Mouse (Mus musculus): Measurements from ENCODE around the gene Mid1. TPM values are rescaled to one million over a fixed set of nuclear protein-coding genes. Genes with fewer than 3 reads are reported as not detected.

Gene Mid1
- polyA plus RNA-seq, 1 experiment from 2014 or later = 12.0 TPM

DNA sequence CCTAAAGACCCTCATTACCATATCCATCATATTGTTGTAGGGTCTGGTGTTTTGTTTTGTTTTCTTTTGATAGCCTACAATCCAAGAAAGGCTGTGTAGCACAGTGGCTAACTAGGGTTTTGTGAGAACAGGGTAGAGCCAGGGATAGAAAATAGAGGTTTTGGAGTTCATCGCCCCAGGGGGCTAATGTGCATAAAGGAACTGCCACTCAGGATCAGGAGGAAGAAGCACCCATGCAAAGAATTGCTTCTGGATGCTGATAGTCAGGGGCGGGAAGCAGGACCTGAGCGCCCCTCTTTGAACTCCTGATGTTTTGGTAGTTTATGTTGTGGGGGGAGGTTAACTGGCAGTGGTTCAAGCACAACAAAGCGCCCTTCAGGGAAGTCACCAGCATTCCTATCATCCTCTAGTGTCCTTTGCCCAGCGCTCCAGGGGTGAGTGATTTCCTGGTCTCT, 221.1 kb downstream of the Mid1 start:
- DNase-seq (ENCODE audit: low spot score) = no peak
- H3K27me3 ChIP-seq (ENCODE audit: insufficient read depth, poor library complexity, severe bottlenecking) = no peaks in the 10 kb centered on the region; the same call in 1 of the 2 replicates
- 23% methylated on average over 5 of the region's 5 CpGs for WGBS
- 0 out of 2 replicates have a peak, but pooled peaks cover 6% of the 10 kb centered on the region for H3K4me1 ChIP-seq
- H3K4me3 ChIP-seq = no peak overlapping the region
- H3K27ac ChIP-seq = no peak overlapping the region
- H3K9me3 ChIP-seq = no peaks in the 10 kb centered on the region
- H3K36me3 ChIP-seq = no peaks in the 10 kb centered on the region

DNA sequence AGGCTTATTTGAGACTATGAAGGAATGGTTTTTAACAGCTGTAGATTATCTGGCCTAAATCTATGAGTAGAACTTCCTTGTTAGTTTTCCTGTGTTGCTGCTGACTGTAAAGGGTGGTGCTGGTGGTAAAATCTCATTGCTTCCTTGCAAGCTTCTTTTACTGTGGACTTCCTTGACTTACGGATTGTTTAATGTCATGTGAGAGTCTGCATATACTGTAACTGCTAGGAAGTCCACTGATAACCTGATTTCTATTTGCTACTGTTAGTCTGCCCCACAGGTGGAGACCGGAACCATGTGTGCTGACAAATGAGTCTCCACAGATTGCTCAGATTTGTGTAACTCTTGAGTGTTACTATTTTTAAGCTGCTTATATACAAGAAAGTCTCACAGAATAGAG, 224.9 kb downstream of the Mid1 start:
- Histone ChIP-seq H3K4me1 (0 out of 2 replicates have a peak, but pooled peaks cover 6% of the 10 kb centered on the region), H3K27me3 (ENCODE audit: insufficient read depth, poor library complexity, severe bottlenecking) (peaks cover 5% of the 10 kb centered on the region; the same call in 1 of the 2 replicates), H3K9me3 (no peaks in the 10 kb centered on the region), H3K27ac (no peak overlapping the region), H3K36me3 (no peaks in the 10 kb centered on the region), H3K4me3 (no peak overlapping the region)
- no peak for DNase-seq (ENCODE audit: low spot score)
- WGBS = 65% methylated on average over 2 of the region's 2 CpGs

DNA sequence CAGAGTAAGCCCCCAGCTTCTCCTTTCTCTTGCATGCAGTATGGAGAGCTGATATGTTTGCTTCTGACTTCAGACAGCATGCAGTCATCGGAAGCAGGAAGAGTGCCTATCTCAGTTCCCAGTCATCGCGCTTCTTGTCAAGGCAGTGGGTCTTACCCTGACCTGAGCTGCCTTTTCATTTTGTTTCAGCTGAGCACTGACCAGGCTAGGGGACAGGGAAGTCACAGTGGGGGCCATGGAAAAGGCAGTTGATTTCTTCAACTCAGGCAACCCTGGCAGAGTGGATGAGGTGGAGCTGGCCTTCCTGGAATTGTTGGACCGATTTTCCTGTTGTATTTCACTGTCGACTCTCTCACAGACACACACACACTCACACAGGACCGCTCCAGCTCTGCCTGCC, 230.7 kb downstream of the Mid1 start:
- 57% methylated on average over 6 of the region's 6 CpGs for WGBS
- DNase-seq (ENCODE audit: low spot score) = no peak
- no peaks in the 10 kb centered on the region for H3K9me3 ChIP-seq
- H3K4me3 ChIP-seq = peak overlapping the region; percentile 8; the same call in 1 of the 2 replicates
- 0 out of 2 replicates have a peak overlapping the region, but pooled peaks have one; percentile 22 for H3K27ac ChIP-seq
- H3K36me3 ChIP-seq = no peaks in the 10 kb centered on the region
- H3K27me3 ChIP-seq (ENCODE audit: insufficient read depth, poor library complexity, severe bottlenecking) = peaks cover 11% of the 10 kb centered on the region; the same call in 1 of the 2 replicates
- no peaks in the 10 kb centered on the region; the same call in 1 of the 2 replicates for H3K4me1 ChIP-seq

DNA sequence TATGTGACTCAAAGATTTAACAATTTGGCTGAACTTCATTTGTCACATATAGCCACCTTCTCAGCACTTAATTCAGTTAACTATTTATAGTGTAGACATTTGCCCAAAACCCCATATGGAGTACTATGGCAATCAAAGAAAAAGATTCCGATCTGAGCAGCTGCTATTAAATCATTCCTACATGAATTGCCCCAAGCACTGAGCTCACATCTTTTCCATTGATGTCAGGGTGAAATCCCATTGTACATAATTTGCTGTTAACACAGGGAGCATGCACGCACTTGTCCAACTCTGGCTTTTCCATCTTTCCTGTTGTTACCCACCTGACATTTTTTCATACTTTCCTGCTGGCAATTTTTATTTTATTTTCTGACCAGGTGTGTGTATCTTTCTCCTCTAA, 237.5 kb downstream of the Mid1 start:
- no peaks in the 10 kb centered on the region for H3K4me1 ChIP-seq
- H3K9me3 ChIP-seq = no peaks in the 10 kb centered on the region
- WGBS = 85% methylated on average over 2 of the region's 2 CpGs
- H3K36me3 ChIP-seq = 0 out of 2 replicates have a peak, but pooled peaks cover 6% of the 10 kb centered on the region
- peaks cover 8% of the 10 kb centered on the region; the same call in 1 of the 2 replicates for H3K27me3 ChIP-seq (ENCODE audit: insufficient read depth, poor library complexity, severe bottlenecking)
- H3K4me3 ChIP-seq = no peak overlapping the region
- no peak overlapping the region for H3K27ac ChIP-seq
- no peak for DNase-seq (ENCODE audit: low spot score)

DNA sequence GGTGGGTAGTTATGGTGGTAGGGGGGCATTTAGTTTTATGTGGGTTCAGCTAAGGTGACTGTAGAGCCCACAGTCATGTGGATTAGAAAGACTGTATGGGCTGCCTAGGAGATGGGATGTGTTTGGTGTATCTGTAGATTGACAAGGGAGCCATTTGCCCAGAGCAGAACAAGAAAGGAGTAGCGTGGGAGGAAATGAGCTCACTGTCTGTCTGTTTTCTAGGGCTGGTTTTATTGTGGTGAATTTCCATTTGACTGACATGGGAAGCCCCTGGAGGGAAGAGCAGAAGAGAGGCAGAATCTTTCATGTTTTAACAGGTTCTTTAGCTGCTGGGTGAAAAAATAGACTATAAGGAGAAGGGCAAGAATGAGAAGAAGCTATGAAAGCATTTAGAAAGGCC, 238.4 kb downstream of the Mid1 start:
- H3K27ac ChIP-seq = no peak overlapping the region
- no peak for DNase-seq (ENCODE audit: low spot score)
- peaks cover 9% of the 10 kb centered on the region; the same call in 1 of the 2 replicates for H3K27me3 ChIP-seq (ENCODE audit: insufficient read depth, poor library complexity, severe bottlenecking)
- H3K4me3 ChIP-seq = no peak overlapping the region
- H3K9me3 ChIP-seq = no peaks in the 10 kb centered on the region
- H3K4me1 ChIP-seq = no peaks in the 10 kb centered on the region
- 52% methylated on average over 1 of the region's 1 CpGs for WGBS
- 0 out of 2 replicates have a peak, but pooled peaks cover 7% of the 10 kb centered on the region for H3K36me3 ChIP-seq

DNA sequence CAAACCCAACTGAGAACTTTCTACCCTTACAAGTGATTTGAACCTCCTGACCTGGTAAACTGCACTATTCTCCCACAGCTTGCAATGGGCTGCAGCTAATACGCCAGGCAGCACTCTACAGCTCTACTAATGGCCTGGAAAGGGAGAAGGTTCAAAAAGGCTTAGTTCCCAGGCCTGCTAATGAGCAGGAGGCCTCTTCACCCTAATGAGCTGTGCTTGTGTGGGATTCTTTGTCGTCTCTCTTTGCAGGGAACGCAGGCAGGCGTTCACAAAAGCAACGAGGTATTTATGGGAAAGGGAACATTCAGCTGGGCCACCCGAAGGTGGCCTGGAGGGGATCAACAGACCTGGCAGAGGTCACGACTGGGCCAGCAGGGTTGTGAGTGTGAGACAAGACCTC, 240.6 kb downstream of the Mid1 start:
- no peak for DNase-seq (ENCODE audit: low spot score)

DNA sequence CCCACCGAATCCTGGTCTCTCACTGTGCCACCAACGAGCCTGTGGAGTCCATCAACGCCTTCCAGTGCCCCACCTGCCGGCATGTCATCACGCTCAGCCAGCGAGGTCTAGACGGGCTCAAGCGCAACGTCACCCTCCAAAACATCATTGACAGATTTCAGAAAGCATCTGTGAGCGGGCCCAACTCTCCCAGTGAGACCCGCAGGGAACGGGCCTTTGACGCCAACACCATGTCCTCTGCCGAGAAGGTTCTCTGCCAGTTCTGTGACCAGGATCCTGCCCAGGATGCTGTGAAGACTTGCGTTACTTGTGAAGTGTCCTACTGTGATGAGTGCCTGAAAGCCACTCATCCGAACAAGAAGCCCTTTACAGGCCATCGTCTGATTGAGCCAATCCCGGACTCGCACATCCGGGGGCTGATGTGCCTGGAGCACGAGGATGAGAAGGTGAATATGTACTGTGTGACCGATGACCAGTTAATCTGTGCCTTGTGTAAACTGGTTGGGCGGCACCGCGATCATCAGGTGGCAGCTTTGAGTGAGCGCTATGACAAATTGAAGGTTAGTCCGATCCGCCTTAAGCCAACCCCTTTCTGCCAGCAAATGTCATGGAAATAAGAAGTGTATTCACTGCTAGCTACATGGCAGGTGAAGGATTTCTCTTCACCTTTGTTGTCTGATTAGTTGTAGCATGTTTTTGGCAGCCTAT, 242.3 kb downstream of the Mid1 start:
- Histone ChIP-seq H3K27me3 (ENCODE audit: insufficient read depth, poor library complexity, severe bottlenecking) (peaks cover 9% of the 10 kb centered on the region; the same call in 1 of the 2 replicates), H3K36me3 (0 out of 2 replicates have a peak, but pooled peaks cover 7% of the 10 kb centered on the region), H3K4me1 (no peaks in the 10 kb centered on the region), H3K4me3 (no peak overlapping the region), H3K9me3 (no peaks in the 10 kb centered on the region), H3K27ac (no peak overlapping the region)
- no peak for DNase-seq (ENCODE audit: low spot score)
- 79% methylated on average over 28 of the region's 28 CpGs for WGBS

More for the DNA sequence above, 240.6 kb downstream of the Mid1 start:
- Histone ChIP-seq H3K27ac (no peak overlapping the region; the same call in 1 of the 2 replicates), H3K27me3 (ENCODE audit: insufficient read depth, poor library complexity, severe bottlenecking) (peaks cover 9% of the 10 kb centered on the region; the same call in 1 of the 2 replicates), H3K9me3 (no peaks in the 10 kb centered on the region), H3K4me1 (no peaks in the 10 kb centered on the region), H3K36me3 (0 out of 2 replicates have a peak, but pooled peaks cover 7% of the 10 kb centered on the region), H3K4me3 (no peak overlapping the region)
- 32% methylated on average over 7 of the region's 7 CpGs for WGBS

DNA sequence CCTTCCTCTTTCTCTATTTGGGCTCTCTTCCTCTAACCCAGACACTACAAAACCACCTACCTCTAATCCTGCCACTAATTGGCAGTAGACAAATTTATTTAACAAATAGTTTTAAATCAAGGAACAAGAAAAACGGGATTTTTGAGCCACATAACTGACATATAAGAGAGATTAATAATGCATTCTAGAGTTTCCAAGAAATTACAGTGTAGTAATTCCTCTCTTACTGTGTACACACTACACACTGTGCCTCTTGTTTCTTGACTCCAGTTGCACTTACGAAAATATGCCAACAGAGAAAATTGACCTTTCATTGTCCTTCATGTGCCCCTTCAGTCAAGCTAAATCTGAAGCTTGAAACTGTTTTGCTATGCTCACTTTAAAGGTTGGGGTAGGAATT, 245.9 kb downstream of the Mid1 start:
- Histone ChIP-seq H3K27ac (no peak overlapping the region), H3K36me3 (0 out of 2 replicates have a peak, but pooled peaks cover 7% of the 10 kb centered on the region), H3K27me3 (ENCODE audit: insufficient read depth, poor library complexity, severe bottlenecking) (peaks cover 13% of the 10 kb centered on the region), H3K4me1 (0 out of 2 replicates have a peak, but pooled peaks cover 1% of the 10 kb centered on the region), H3K4me3 (no peak overlapping the region), H3K9me3 (no peaks in the 10 kb centered on the region)
- no peak for DNase-seq (ENCODE audit: low spot score)
- 66% methylated on average over 2 of the region's 2 CpGs for WGBS

DNA sequence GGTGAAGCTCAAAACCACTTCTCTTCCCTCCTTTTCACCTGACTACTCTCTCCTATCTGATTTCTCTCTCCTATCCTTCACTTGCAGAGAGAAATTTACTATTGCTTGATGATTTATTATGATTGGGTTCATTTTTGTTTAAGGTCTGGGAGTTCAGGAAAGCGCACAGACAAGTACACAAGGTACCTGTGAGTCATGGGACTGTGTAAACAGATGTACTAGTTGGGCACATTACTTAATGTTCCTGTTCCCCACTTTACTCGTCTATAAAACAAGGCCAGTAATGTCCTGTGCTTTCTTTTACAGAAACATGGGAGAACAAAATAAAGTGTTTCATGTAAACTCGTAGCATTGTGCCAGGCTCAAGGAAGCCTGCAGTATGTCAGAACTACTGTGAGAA, 248.2 kb downstream of the Mid1 start:
- DNase-seq (ENCODE audit: low spot score) = no peak
- Histone ChIP-seq H3K4me1 (0 out of 2 replicates have a peak, but pooled peaks cover 5% of the 10 kb centered on the region), H3K9me3 (no peaks in the 10 kb centered on the region), H3K27ac (no peak overlapping the region), H3K4me3 (no peak overlapping the region), H3K27me3 (ENCODE audit: insufficient read depth, poor library complexity, severe bottlenecking) (peaks cover 4% of the 10 kb centered on the region), H3K36me3 (no peaks in the 10 kb centered on the region)
- WGBS = 71% methylated on average over 3 of the region's 3 CpGs

DNA sequence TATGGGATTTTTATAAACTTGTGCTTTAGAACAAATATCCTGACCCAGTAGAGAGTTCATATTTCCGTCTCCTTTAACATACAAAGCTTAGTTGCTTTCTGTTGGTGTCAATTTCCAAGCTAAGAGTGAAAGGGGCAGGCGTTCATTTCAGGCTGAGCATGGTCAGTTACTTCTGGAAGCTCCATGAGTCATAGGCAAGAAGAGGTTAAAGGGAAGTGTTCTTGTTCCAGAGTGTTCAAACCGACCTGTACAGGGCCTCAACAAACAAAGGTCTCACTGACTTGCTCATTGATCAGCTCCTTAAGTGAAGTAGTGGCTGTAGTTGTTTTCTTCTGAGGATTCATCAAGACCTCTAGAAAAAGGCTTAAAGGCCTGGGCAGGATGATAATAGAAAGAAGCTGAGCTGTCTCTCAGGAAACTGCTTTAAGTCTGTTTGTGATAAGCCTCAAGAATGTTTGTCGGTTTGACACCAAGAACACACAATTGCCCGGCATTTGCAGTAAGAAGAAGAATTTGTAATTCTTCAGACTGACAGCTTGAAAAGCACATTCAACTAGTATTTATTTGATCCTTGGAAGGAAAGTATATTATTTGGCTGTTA, 252.2 kb downstream of the Mid1 start:
- Histone ChIP-seq H3K36me3 (no peaks in the 10 kb centered on the region), H3K4me3 (no peak overlapping the region), H3K27me3 (ENCODE audit: insufficient read depth, poor library complexity, severe bottlenecking) (peaks cover 7% of the 10 kb centered on the region), H3K4me1 (0 out of 2 replicates have a peak, but pooled peaks cover 5% of the 10 kb centered on the region), H3K9me3 (no peaks in the 10 kb centered on the region), H3K27ac (no peak overlapping the region)
- 30% methylated on average over 5 of the region's 5 CpGs for WGBS
- no peak for DNase-seq (ENCODE audit: low spot score)

DNA sequence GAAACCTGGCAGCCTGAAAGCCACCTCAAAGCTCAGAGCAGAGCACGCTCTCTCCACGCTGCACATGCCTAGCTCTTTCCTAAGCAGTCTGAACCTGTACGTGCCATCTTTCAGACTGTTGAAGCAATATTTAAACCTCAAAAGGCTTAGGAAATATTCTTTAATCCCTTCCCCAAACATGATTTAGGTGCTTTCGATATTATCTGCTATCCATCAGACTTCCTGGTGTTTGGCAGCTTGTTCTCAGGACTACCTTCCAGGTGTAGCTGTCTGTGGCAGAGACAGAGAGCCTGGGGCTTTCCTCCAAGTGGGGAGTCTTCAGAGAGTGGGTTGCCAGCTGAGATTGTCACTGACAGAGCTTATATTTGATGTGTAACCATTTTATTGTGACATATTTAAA, 255.5 kb downstream of the Mid1 start:
- no peak for DNase-seq (ENCODE audit: low spot score)
- no peaks in the 10 kb centered on the region for H3K9me3 ChIP-seq
- no peaks in the 10 kb centered on the region for H3K36me3 ChIP-seq
- H3K27ac ChIP-seq = no peak overlapping the region
- H3K4me3 ChIP-seq = no peak overlapping the region
- WGBS = 85% methylated on average over 4 of the region's 4 CpGs
- H3K27me3 ChIP-seq (ENCODE audit: insufficient read depth, poor library complexity, severe bottlenecking) = peaks cover 3% of the 10 kb centered on the region; the same call in 1 of the 2 replicates
- H3K4me1 ChIP-seq = 0 out of 2 replicates have a peak, but pooled peaks cover 5% of the 10 kb centered on the region

DNA sequence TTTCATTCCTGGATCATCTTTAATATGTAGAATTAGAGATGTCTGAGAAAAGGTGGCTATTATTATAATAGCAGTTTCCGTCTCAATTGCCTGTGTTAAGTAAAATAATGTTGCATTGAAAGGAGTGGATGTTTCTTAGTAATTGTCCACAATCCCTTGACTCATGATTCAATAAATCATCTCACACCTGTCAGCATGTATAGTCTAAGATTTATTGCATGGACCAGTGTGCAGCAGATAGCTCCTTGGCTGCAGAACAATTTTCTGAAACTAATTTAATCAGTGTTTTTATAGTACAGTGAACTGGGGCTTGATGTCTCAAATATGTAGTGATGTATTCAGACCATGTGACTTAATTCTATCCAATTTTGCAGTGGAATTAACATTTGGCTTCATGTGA, 265.6 kb downstream of the Mid1 start:
- no peak overlapping the region for H3K4me3 ChIP-seq
- H3K27ac ChIP-seq = 0 out of 2 replicates have a peak overlapping the region, but pooled peaks have one; percentile 36
- H3K27me3 ChIP-seq (ENCODE audit: insufficient read depth, poor library complexity, severe bottlenecking) = no peaks in the 10 kb centered on the region
- H3K36me3 ChIP-seq = no peaks in the 10 kb centered on the region
- WGBS = 82% methylated on average over 1 of the region's 1 CpGs
- no peaks in the 10 kb centered on the region for H3K9me3 ChIP-seq
- no peaks in the 10 kb centered on the region for H3K4me1 ChIP-seq
- no peak for DNase-seq (ENCODE audit: low spot score)

DNA sequence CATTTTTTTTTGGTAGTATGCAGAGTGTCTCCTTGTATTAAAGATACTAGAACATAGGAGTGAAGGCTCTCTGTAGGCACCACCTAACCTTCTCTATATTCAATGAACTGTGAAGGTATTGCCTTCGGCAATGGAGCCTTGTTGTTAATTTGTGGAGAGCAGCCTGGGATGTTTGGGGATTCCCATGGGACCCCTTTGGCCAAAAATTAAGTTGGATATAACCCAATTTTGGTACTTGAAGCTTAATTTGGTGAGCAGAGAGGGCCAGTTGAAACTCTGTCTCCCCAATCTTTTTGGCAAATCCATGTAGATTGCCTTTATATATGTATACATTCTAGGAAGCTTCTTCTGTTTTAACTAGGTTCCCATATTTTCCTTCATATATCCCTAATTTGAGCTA, 284.3 kb downstream of the Mid1 start:
- Histone ChIP-seq H3K27ac (no peak overlapping the region), H3K4me1 (no peaks in the 10 kb centered on the region), H3K36me3 (peaks cover 19% of the 10 kb centered on the region), H3K27me3 (ENCODE audit: insufficient read depth, poor library complexity, severe bottlenecking) (no peaks in the 10 kb centered on the region), H3K9me3 (peaks cover 38% of the 10 kb centered on the region), H3K4me3 (no peak overlapping the region)
- DNase-seq (ENCODE audit: low spot score) = no peak
- WGBS = 87% methylated on average over 1 of the region's 1 CpGs

Measured in heart, embryonic 10.5 days (tissue).